Mouse (Mus musculus): ENCODE measurements around the gene Sertad2.

- TF ChIP-seq CTCF (IDR thresholded peaks at IDR 0.05; ENCODE audit: low read depth) (no peak), EP300 (IDR thresholded peaks at IDR 0.05; ENCODE audit: low read depth) (no peak)
These were observed 16.3 kb downstream of the Sertad2 start for GRCm38 (mm10) chr11:20559236-20559950.
